Mouse (Mus musculus): ENCODE measurements at regions not wholly inside any gene's neighbourhood (a gene's known extent, or its start where the extent isn't known, plus 50 kb on each side); places are given as distances from the start of the nearest gene placed in this dataset.
A peak's percentile ranks its signal among the peaks of the same experiment; 100 is the strongest.

DNA sequence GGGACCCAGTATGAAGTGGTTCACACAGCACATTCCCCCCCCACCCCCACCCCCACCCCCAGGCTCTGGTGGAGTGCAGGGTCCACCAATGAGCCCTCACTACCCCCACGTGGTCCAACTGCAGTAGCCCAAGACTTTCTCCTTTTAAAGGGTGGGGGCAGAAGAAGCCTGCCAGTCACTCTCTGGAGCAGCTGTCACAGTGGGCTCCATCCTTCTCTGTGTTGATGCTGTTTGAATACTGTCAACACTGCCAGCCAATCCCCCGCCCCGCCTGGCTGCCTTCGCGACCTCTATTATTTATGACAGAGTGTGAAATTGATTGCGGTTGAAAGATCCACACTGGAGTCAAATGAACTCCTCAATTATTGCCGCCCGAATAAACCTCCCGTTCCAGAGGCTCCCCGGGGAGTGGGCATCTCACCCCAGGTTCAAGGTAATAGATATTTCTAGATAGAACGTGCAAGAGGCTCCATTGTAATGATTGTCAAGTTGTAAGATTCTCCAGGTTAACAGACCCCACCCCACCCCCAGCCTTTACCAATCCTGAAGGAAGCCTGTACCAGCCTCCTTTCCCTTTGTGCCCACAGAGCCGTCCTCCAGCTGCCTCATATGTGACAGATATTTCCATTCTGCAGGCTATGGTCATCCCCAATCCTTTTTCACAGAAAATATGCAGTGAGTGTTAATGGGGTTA is 181.7 kb upstream of the Kdm8 start:
- DNase-seq (ENCODE audit: low spot score): no peak

DNA sequence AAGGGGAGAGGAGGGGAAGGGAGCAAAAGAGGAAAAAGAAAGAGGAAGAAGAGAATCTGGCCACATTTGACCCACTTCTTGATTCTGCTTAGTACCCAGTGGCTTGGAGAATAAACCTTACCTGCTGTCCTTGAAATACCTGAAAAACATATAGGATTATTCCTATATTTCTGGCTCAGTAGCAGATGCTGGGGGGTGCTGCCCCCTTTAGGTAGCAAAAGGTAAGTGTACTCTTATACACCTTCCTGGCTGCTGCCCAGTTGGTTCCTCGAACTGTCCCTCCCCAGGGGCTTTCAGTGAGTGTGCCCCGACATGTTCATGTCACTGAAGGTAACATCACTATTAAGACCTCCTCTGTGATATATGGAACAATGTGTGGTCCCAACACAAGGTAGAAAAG is 180.7 kb upstream of the Kdm8 start:
- no peak for DNase-seq (ENCODE audit: low spot score)

- DNase-seq (ENCODE audit: low spot score): no peak
Measured at GRCm38 (mm10) chr7:125270711-125271110, 173.8 kb upstream of the Kdm8 start.

DNA sequence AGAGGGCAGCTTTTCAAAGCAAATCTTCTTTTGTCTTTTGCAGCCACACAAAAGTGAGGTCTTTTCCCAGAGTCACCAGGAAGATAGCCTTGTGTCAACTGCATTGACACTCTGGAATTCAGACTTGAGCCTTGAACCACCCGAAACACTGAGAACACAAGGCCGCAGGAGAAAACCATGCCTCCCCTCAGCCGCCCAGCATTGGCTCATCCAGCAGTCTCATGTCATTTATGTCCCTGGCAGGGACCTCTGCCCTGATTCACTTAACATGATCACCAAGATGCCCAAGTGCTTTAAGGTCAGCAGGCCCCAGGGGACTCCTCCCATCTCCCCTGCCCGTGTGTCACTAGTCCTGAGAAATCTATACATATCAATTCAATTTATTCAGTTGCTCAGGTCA is 173.1 kb upstream of the Kdm8 start:
- no peak for DNase-seq (ENCODE audit: low spot score)

GRCm38 (mm10) chr7:125281371-125281770 is 163.1 kb upstream of the Kdm8 start:
- no peak for DNase-seq (ENCODE audit: low spot score)

GRCm38 (mm10) chr7:125295226-125295625 is 149.2 kb upstream of the Kdm8 start:
- DNase-seq (ENCODE audit: low spot score): no peak

DNA sequence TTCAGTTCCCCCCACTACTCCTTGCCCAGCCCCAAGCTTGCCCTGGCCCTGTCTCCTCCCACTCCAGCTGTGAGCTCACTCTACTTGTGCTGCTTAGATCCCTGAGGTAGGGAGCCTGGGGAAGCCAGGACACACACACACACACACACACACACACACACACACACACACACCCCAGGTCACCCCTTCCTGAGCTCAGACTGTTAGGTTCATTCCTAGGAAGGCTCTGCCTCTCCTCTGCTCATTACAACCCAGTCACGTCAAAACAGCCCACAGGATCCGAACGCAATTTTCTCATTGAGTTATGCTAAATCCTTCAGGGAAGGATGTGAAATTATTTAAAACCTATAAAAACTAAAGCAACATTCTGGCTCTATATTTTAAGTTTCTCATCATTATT is 136.0 kb upstream of the Kdm8 start:
- no peak for DNase-seq (ENCODE audit: low spot score)

DNA sequence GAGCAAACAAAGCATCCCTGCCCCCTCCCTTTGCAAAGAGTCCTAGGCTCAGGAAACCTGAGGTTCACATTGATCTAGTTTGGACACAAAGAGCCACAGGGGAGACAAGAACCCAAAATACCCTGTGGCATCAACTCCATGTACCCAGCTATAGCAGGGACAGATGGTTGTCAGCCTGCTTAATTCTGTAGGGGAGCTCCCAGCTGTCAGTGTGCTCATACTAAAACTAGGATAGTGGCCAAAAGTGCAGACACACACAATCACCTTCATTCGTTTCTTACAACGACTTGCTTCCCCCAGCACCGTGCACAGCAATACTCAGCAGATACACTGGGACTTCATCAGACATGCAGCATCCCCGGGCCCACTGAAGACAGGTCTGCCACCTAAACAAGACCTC is 133.5 kb upstream of the Kdm8 start:
- DNase-seq (ENCODE audit: low spot score): no peak

GRCm38 (mm10) chr7:125313604-125314003 is 130.9 kb upstream of the Kdm8 start:
- no peak for DNase-seq (ENCODE audit: low spot score)

GRCm38 (mm10) chr7:125334769-125335168 is 109.7 kb upstream of the Kdm8 start:
- DNase-seq (ENCODE audit: low spot score): no peak

GRCm38 (mm10) chr7:125335586-125336165 is 108.8 kb upstream of the Kdm8 start:
- peak; percentile 4 for DNase-seq (ENCODE audit: low spot score)

DNA sequence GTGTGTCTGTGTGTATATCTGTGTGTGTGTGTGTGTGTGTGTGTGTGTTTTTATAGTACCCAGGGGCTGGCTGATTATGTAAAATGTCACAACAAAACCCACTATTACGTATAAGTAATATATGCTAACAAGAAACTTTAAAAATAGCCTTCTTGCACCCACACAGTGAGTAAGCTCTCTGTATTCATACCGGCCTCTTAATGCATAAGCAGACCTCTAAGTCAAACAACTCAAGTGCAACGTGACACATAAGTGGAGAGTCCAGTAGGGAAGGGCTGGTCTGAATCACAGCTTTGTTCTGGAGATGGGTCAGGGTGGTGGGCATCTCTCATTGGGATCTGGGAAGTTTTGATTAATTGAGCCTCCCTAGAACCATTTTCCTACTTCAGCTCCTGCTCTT is 107.7 kb upstream of the Kdm8 start:
- peak; percentile 9 for DNase-seq (ENCODE audit: low spot score)

DNA sequence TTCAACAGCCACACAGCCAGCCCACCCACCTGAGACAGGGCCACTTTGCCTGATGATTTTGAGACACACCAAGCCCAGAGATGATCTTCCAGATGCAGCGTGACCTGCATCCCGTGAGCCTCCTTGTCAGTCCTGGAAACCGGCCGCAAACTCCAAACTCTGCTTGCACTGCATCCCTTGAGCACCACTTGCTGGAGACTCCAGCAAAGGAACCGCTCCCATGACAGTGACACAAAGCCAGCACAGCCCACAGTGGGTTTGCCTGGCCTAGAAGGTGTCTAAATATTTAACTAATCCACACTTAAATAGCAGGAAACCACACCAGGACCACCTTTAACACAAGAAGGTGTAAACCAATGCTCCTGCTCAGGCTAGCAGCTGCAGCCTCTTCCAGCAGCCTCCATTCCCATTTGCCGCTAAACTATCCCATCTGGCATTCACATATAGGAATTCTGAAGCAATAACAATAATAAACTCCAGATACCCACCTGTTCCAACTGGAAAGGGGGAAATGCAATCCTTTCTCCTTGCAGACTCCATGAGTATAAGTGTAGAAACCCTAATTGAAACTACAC is 106.2 kb upstream of the Kdm8 start:
- DNase-seq (ENCODE audit: low spot score): no peak

- DNase-seq (ENCODE audit: low spot score): no peak
Measured at GRCm38 (mm10) chr7:125340326-125340905, 104.1 kb upstream of the Kdm8 start.

- no peak for DNase-seq (ENCODE audit: low spot score)
Measured at GRCm38 (mm10) chr7:125349606-125350005, 94.9 kb upstream of the Kdm8 start.

DNA sequence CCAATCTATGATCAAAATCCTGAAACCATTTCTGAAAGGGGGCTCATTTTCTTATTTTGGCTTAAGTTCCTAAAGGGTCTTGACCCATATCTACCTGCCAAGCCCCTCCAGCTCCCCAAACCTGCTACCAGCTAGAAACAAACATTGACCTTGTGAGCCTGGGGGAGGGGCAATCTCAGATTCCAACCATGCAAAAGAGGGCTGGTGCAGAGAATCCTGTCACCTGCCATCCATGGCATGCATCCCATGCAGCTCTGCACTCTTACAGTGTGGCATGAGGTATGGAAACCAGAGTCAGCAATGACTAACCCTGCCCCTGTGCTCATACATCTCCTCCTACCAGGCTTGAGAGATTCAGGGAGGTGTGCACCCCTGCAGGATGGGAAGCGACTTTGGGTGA is 90.3 kb upstream of the Kdm8 start:
- no peak for DNase-seq (ENCODE audit: low spot score)

DNA sequence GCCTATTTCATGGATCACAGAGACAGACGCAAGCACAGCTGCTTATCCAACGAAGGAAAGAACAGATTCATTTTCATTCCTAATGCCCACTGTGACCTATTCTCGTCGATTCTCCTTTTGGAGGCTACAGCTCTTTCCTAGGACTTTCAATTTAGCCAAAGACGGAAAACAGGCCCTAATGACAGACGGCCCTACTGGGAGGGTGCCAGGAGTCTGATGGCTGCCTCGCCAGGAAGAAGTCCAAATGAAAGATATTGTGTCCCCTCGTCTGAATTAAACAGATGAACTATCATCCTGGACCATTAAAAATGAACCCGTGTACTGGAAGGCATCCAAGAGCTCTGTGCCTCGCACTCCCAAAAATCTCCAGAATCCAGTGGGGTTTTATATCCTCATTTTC is 89.5 kb upstream of the Kdm8 start:
- no peak for DNase-seq (ENCODE audit: low spot score)

DNA sequence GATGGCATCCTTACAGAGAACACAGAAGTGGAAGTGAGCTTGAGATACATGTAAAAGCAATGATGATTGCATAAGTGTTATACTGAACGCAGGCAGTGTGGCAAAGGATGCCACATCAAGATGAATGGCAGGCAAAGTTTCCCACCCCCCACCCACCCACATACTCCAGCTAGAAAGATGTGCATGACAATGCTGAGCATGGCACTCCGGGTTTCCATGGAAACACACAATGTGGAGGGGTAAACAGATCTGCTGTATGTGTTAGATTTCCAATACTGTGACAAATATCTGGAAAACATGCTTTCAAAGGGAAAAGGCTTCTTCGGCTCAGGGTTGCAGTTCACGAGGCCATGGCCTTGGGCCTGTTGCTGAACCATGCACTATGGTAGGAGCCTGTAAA is 86.5 kb upstream of the Kdm8 start:
- DNase-seq (ENCODE audit: low spot score): no peak

- no peak for DNase-seq (ENCODE audit: low spot score)
Measured at GRCm38 (mm10) chr7:125383021-125383420, 61.5 kb upstream of the Kdm8 start.

- DNase-seq (ENCODE audit: low spot score): no peak
Measured at GRCm38 (mm10) chr7:125384171-125384570, 60.3 kb upstream of the Kdm8 start.

- peak; percentile 13 for DNase-seq (ENCODE audit: low spot score)
Measured at GRCm38 (mm10) chr7:125392536-125392935, 51.9 kb upstream of the Kdm8 start.

DNA sequence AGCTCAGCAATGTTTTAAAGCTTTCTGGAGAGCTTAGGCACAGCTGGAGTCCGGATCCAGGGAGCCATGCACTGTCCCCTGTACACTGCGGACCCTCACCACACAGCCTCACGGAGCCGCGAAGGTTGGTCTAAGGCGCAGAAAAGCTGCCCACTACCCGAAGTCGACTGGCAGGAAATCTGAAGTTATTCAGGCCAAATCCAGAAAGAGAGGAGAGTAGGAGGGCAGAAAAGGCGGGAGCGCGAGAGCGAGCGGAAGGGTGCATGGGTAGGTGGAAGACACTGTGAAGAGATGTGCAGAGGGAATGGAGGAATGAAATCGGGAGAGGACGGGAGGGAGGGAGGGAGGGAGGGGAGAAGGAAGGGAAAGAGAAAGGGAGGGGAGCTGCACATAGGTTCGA is 51.2 kb upstream of the Kdm8 start:
- no peak for DNase-seq (ENCODE audit: low spot score)

DNA sequence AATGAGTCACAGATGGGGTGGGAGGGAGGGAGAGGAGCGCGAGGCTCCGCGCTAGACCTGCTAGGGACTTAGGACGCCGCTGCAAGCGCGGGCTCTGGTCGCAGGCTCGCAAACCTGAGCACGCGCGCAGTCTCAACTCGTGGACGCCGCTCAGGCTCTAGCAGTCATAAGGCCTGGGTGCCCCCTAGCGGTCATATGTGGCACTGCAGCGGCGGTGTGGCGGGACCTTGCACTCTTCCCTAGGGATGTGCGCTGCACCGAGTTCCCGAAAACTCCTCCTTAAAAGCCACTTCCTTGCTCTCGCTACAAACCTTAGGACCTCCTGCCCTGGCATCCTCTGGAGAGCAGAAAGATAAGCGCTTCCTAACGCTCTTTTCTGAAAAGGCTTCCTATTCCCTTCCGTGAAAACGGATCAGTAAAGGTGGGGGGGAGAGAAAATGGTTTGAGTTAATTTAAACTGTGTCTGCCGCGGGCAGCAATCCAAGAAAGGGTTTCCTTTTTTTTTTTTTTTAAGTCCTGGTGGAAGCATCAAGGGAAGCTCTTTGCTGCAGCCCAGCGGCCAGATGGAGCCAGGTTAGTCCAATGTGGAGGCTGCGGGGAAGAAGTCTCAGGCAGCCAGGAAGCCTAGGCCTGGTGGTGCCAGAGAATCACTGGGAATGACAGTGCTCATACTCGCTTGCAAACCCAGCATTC is 50.7 kb upstream of the Kdm8 start:
- DNase-seq (ENCODE audit: low spot score): peak; percentile 92

Data from lung, postnatal 25 days (tissue).